Mouse (Mus musculus): ENCODE measurements around the gene Atp6v1b1. TPM values are rescaled to one million over a fixed set of nuclear protein-coding genes. Genes with fewer than 3 reads are reported as not detected.
A peak's percentile ranks its signal among the peaks of the same experiment; 100 is the strongest.
"Not testable (repeated sequence)": the region's sequence is repeated elsewhere in the genome, so short reads cannot be mapped to it uniquely, and the experiment has no call there.

Atp6v1b1 gene
- polyA plus RNA-seq, 1 experiment, result 0.35 TPM

DNA sequence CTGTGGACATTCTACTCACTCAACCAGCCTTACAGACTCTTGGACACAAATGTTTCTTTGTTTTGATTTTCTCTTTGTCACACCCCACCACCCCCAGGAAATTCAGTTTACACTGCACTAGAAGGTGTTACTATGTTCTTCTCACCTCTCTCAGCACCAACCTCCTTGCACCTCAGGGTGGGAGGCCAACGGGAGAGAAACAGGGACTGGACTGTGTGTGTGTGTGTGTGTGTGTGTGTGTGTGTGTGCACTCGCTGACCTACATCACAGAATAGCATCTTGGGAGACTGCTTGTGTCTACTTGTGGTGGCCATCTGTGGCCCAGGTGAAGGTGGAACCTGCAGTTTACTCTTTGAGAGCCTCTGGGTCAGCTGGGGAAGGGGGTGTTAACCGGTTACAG, 43.6 kb downstream of the Atp6v1b1 start:
- Histone ChIP-seq H3K36me3 (ENCODE audit: control insufficient read depth, insufficient read depth, low read length) (no peaks in the 10 kb centered on the region), H3K4me1 (replicated peaks; ENCODE audit: control insufficient read depth, insufficient read depth, low read length) (peaks cover 3% of the 10 kb centered on the region; the same call in 1 of the 2 replicates), H3K27me3 (ENCODE audit: control insufficient read depth, insufficient read depth, low read length) (no peaks in the 10 kb centered on the region), H3K4me3 (ENCODE audit: control insufficient read depth, insufficient read depth, low read length) (no peak overlapping the region), H3K27ac (ENCODE audit: control insufficient read depth, insufficient read depth, low read length) (no peak overlapping the region)
- WGBS, result 89% methylated on average over 3 of the region's 3 CpGs
- TF ChIP-seq CTCF (IDR thresholded peaks at IDR 0.05; ENCODE audit: borderline replicate concordance, control insufficient read depth, extremely low read depth, insufficient read depth, low read length, poor library complexity), result no peak
- no peak for TF ChIP-seq POLR2A (IDR thresholded peaks at IDR 0.05; ENCODE audit: control insufficient read depth, extremely low read depth, insufficient read depth, low read length, poor library complexity)
- no peak for DNase-seq

DNA sequence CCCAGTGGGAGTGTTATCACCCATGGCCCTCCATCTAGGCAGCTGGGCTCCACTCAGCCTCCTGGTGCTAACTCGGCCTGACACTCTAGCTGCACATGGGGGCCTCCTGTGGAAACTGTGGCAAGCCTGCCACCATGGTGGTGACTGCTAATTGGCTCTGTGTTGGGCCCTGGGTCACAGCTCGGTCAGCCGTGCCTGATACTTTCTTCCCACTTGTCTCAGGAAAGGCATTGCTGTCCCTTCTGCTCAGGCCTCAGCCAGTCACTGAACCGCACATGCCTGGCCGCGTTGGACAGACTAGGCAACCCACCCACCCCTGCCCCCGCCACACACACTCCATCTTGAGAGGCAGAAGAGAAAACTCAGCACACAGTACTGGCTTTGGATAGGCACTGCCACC, 45.8 kb downstream of the Atp6v1b1 start:
- TF ChIP-seq POLR2A (IDR thresholded peaks at IDR 0.05; ENCODE audit: control insufficient read depth, extremely low read depth, insufficient read depth, low read length, poor library complexity) (no peak), CTCF (IDR thresholded peaks at IDR 0.05; ENCODE audit: borderline replicate concordance, control insufficient read depth, extremely low read depth, insufficient read depth, low read length, poor library complexity) (no peak)
- 98% methylated on average over 7 of the region's 7 CpGs for WGBS
- no peak overlapping the region for H3K27ac ChIP-seq (ENCODE audit: control insufficient read depth, insufficient read depth, low read length)
- no peaks in the 10 kb centered on the region for H3K36me3 ChIP-seq (ENCODE audit: control insufficient read depth, insufficient read depth, low read length)
- H3K27me3 ChIP-seq (ENCODE audit: control insufficient read depth, insufficient read depth, low read length), result no peaks in the 10 kb centered on the region
- H3K4me3 ChIP-seq (ENCODE audit: control insufficient read depth, insufficient read depth, low read length), result no peak overlapping the region
- peaks cover 3% of the 10 kb centered on the region; the same call in 1 of the 2 replicates for H3K4me1 ChIP-seq (replicated peaks; ENCODE audit: control insufficient read depth, insufficient read depth, low read length)
- no peak for DNase-seq

DNA sequence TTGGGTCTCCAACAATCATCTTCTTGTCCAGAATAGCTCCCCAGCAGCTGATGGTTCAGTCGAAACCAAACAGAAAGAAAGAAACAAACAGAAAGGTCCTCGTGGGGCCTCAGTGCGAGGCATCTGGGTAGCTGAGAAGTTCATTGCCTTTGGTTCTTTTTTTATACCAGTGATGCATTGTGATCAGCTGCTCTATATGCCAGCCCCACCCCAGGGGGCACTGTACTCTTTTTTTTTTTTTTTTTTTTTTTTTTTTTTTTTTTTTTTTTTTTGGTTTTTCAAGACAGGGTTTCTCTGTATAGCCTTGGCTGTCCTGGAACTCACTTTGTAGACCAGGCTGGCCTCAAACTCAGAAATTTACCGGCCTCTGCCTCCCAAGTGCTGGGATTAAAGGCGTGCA, 47.7 kb downstream of the Atp6v1b1 start:
- H3K27ac ChIP-seq (ENCODE audit: control insufficient read depth, insufficient read depth, low read length), result not testable (repeated sequence)

DNA sequence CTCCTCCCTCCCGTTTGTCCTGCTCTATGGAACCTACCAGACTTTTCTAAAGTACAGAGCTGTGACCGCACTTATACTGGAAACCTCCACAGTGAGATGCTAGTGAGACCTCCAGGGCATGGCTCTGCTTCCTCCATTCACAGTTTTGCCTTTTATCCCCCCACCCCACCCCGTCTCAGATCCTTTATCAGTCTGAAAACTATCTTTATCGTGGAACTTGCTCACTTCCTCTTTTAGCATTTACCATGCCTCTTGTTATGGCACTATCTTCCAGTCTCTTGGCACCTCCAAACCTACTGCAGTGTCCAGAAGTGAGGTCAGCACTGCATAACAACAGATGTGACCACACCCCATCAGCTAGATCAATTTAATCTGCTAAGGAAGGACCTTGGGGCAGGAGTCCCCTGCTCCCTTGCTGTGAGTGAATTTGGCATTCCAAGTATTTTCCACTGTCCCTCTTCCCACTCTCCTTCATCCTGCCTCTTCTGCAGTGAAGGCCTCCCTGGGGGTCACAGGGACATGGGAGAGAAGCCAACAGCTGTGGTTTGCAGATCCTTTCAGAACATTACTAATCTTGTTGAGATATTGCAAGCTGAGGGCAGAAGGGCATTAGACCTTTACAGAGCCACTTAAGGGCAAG, 48.6 kb downstream of the Atp6v1b1 start:
- Histone ChIP-seq H3K27me3 (ENCODE audit: control insufficient read depth, insufficient read depth, low read length) (no peaks in the 10 kb centered on the region), H3K4me3 (ENCODE audit: control insufficient read depth, insufficient read depth, low read length) (no peak overlapping the region), H3K27ac (ENCODE audit: control insufficient read depth, insufficient read depth, low read length) (no peak overlapping the region), H3K36me3 (ENCODE audit: control insufficient read depth, insufficient read depth, low read length) (no peaks in the 10 kb centered on the region), H3K4me1 (replicated peaks; ENCODE audit: control insufficient read depth, insufficient read depth, low read length) (peaks cover 13% of the 10 kb centered on the region)
- WGBS, result 18% methylated on average over 4 of the region's 4 CpGs
- no peak for DNase-seq
- TF ChIP-seq POLR2A (IDR thresholded peaks at IDR 0.05; ENCODE audit: control insufficient read depth, extremely low read depth, insufficient read depth, low read length, poor library complexity) (no peak), CTCF (IDR thresholded peaks at IDR 0.05; ENCODE audit: borderline replicate concordance, control insufficient read depth, extremely low read depth, insufficient read depth, low read length, poor library complexity) (no peak)

More for the DNA sequence above, 47.7 kb downstream of the Atp6v1b1 start:
- peaks cover 11% of the 10 kb centered on the region for H3K4me1 ChIP-seq (replicated peaks; ENCODE audit: control insufficient read depth, insufficient read depth, low read length)
- not testable (repeated sequence) for H3K4me3 ChIP-seq (ENCODE audit: control insufficient read depth, insufficient read depth, low read length); H3K27me3 ChIP-seq (ENCODE audit: control insufficient read depth, insufficient read depth, low read length); DNase-seq; H3K36me3 ChIP-seq (ENCODE audit: control insufficient read depth, insufficient read depth, low read length)
- WGBS, result 95% methylated on average over 5 of the region's 5 CpGs

DNA sequence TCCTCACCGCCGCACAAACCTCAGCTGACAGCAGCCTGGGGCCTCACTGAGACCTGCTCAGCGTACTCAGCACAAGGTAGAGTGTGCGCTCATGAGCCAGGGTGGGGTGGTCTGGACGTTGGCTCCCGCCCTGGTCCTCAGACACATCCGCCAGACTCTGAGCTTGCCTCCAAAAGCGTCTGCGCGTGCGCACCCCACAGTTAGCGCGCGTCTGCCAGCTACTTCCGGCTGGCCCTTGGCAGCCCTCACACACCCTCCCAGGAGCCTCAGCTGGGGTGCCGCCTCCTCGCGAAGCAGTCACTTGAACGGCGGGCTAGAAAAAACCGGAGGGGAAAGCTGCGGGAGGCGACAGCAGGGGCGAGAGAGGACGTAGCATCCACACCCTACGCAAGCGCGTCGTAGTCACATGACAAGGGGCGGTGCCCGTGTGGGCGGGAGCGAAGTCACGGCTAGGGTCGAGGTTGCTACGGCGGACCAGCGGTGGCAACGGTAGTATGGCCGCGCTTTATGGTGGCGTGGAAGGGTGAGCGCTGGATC, 52.0 kb downstream of the Atp6v1b1 start, which contains the start of gene Nagk:
Nagk (plus strand) TSS at position 223 of the 537 bp plus-strand sequence.
- Histone ChIP-seq H3K36me3 (ENCODE audit: control insufficient read depth, insufficient read depth, low read length) (no peaks in the 10 kb centered on the region), H3K4me1 (replicated peaks; ENCODE audit: control insufficient read depth, insufficient read depth, low read length) (peaks cover 13% of the 10 kb centered on the region), H3K27ac (ENCODE audit: control insufficient read depth, insufficient read depth, low read length) (peak within 1 kb of the TSS; percentile 79), H3K27me3 (ENCODE audit: control insufficient read depth, insufficient read depth, low read length) (no peaks in the 10 kb centered on the region), H3K4me3 (ENCODE audit: control insufficient read depth, insufficient read depth, low read length) (peak within 1 kb of the TSS; percentile 70)
- DNase-seq, result peak; percentile 94
- 0% methylated on average over 43 of the region's 43 CpGs for WGBS
- TF ChIP-seq POLR2A (IDR thresholded peaks at IDR 0.05; ENCODE audit: control insufficient read depth, extremely low read depth, insufficient read depth, low read length, poor library complexity), result peak; percentile 78; the same call in 1 of the 2 replicates
- TF ChIP-seq CTCF (IDR thresholded peaks at IDR 0.05; ENCODE audit: borderline replicate concordance, control insufficient read depth, extremely low read depth, insufficient read depth, low read length, poor library complexity), result no peak

DNA sequence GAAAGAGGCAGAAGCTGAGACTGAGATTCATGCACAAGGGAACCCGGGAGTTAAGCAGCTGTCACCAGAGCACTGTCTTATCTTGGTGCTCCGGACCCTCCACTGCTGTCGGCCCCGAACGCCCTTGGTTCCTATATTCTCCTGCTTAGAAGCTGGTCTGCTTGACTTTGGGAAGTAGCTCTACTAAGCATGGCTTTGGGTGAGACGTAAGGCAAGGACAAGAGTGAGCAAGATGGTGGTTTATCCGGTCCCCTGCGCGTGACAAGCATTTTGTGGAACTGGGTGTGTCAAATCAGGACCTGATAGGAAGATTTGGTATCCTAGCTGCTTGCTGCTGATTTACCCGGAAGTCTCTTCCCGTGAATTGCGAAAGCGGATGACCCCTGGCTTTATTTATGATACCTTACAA, 52.7 kb downstream of the Atp6v1b1 start:
- no peak for TF ChIP-seq POLR2A (IDR thresholded peaks at IDR 0.05; ENCODE audit: control insufficient read depth, extremely low read depth, insufficient read depth, low read length, poor library complexity)
- TF ChIP-seq CTCF (IDR thresholded peaks at IDR 0.05; ENCODE audit: borderline replicate concordance, control insufficient read depth, extremely low read depth, insufficient read depth, low read length, poor library complexity), result no peak
- no peak for DNase-seq
- Histone ChIP-seq H3K27me3 (ENCODE audit: control insufficient read depth, insufficient read depth, low read length) (no peaks in the 10 kb centered on the region), H3K27ac (ENCODE audit: control insufficient read depth, insufficient read depth, low read length) (peak overlapping the region; percentile 32; the same call in 1 of the 2 replicates), H3K4me3 (ENCODE audit: control insufficient read depth, insufficient read depth, low read length) (peak overlapping the region; percentile 70), H3K4me1 (replicated peaks; ENCODE audit: control insufficient read depth, insufficient read depth, low read length) (peaks cover 13% of the 10 kb centered on the region), H3K36me3 (ENCODE audit: control insufficient read depth, insufficient read depth, low read length) (no peaks in the 10 kb centered on the region)
- WGBS, result 4% methylated on average over 13 of the region's 13 CpGs
